Mouse (Mus musculus): ENCODE measurements at regions not wholly inside any gene's neighbourhood (a gene's known extent, or its start where the extent isn't known, plus 50 kb on each side); places are given as distances from the start of the nearest gene placed in this dataset.
"Not testable (repeated sequence)": the region's sequence is repeated elsewhere in the genome, so short reads cannot be mapped to it uniquely, and the experiment has no call there.

DNA sequence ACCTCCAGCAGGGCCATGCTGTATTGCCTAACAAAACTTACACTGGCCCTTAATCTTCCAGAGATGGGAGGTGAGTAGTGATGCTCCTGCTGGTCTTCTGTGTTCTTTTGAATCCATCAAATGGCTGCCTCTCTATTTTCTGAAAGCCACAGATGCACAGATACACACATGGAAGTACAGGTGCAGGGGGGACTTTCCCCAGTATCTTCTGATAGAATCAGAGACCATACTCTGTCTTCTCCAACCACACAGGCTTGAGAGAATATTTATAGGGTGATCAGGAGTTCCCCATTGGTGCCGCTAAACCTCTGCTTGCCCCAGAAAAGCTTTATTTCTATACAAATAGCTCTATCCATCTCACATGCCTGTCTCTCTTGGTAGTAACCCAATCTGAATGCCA is 133.5 kb upstream of the Tbl1xr1 start:
- peak; percentile 79 for ATAC-seq

- ATAC-seq, result no peak
Observed at GRCm38 (mm10) chr3:21945775-21946174, 130.7 kb upstream of the Tbl1xr1 start.

DNA sequence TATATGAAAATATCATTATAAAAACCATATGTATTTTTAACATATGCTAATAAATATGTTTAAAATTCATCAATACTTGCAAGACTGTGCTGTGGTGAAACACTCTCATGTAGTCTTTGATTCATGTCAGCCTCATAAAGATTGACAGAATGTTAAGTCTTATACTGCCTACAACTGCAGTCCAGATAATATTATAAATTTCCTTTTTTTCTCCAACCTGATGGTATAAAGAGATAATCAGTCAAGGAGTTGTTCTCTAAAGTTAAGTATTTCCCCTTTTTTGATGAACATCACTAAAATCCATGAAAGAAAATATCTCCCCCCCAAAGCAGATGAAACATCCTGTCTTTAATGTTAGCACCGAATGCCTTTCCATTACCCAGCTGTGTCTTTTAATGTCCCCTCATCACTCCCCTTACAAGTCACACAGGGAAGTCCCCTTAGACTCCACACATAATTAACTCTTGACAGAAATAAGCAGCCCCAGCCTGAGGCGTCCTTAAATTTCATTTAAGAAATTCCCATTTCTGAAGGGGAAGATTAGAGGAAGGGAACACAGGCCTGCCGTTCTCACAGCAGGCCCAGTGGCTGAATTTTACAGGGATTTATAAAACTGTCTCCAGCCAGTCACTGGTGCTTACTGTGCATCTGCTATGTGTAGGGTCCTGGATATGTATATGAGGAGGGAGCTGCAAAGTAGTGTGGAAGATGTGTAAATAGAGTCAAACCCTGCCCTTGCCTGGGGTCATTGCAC is 129.0 kb upstream of the Tbl1xr1 start:
- no peak for ATAC-seq

GRCm38 (mm10) chr3:21948074-21948659 is 128.3 kb upstream of the Tbl1xr1 start:
- no peak for ATAC-seq

- no peak for ATAC-seq
Observed at GRCm38 (mm10) chr3:21949459-21949858, 127.0 kb upstream of the Tbl1xr1 start.

- no peak for ATAC-seq
Observed at GRCm38 (mm10) chr3:21950571-21950970, 125.9 kb upstream of the Tbl1xr1 start.

- ATAC-seq, result no peak
Observed at GRCm38 (mm10) chr3:21951446-21952285, 124.8 kb upstream of the Tbl1xr1 start.

DNA sequence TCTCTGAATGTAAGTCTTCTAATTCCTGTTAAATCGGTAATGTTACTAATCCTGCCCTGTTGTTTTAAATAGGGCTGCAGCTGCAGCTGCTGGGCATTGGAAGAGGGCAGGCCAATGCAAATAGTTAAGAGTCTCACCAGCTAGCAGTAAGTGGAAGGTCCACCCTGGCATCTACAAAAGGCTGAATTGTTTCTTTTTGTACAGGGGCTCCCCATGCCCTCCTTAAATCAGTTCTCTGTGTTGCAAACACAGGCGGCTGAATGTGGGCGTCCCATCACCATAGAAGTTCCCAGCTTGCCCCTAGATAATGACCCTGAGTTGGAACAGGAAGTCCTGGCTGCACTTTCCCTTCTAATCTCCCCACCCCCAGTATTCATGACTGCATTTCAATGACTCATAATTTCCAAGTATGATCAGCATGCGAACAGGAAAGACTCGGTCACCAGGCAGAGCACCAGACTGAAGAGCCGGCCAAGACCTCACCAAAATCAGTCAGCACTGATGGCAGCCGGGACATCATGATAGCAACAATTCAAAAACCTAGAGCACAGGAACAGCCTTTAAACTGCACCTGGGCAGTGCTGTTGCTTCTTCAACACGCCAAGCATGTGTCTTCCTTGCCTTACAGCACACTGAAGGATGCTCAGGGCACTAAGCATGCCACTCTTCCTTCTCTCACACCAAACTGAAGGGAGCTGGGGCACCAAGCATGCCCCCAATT is 123.6 kb upstream of the Tbl1xr1 start:
- ATAC-seq, result peak; percentile 74

DNA sequence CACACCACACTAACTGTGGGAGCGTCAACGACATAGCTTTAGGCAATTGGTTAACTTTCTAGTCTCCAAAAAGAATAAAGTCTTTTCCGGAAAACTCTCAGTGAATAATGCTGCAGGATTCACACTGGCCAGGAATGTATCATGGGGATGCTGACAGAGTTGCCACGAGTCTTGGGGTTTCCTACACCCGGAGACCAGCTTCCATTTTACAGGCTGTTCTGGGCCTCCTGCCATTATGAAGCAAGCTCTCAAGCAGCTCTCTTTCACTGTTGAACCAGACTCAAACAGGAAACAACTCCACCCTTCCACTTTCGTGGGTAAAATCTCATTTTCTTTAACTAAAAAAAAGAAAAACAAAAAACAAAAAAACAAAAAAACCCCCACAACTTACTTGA is 123.0 kb upstream of the Tbl1xr1 start:
- ATAC-seq, result peak; percentile 45

DNA sequence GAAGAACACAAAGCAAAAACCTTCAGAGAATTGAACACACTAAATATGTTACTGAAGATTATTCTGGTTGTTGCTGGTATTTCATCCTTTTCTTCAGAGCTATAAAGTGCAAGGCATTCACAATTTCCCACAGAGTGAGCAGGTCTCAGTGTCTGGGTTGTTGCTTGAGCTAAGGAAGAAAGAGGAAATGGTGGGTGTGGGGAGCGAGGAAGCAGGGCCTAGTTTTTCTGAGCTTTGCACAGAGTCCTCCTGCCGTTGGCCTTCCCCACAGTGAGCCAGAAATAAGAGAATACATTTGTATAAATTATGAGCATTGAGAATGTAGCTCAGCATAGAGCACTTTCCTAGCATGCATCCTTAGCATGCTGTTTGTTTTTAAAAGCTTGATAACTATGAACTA is 120.8 kb upstream of the Tbl1xr1 start:
- no peak for ATAC-seq

GRCm38 (mm10) chr3:21957105-21957504 is 119.3 kb upstream of the Tbl1xr1 start:
- not testable (repeated sequence) for ATAC-seq

- ATAC-seq, result no peak
Observed at GRCm38 (mm10) chr3:21958595-21959286, 117.7 kb upstream of the Tbl1xr1 start.

DNA sequence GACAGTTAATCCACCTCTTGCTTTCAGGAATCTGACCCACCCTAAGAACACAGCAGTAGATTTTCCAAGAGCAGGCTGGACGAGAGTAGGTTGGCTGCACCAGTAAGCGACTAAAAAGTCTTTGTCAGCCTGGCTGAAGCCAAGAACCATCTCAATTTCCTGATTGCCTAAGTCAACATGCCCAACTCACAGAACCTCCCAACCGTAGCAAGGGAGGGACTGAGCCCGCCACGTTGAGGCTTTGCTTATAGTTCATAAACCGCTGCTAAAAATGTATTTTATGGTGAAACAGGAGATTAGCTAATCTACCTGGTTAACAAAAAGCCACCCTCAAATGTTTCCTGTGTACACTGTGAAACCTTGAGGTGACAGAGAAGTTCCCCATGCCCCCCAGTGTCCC is 115.4 kb upstream of the Tbl1xr1 start:
- peak; percentile 25 for ATAC-seq

DNA sequence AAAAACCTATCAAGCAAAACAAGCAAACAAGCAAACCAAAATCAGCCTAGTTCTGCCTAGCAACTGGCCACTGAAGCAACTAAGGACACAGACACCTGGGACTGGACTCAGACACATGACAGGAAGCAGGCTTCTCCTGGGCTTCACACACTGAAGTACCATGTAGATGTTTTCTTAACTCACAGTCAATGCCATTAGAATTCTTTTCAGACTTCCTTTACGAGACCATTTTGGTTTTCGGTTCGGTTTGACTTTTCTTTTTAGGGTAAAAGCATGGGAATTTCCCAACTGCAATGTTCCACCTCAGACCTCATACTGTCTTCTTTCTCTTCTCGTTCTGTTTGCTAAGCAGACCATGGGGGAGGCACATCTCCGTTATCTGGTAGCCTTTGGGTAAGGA is 114.7 kb upstream of the Tbl1xr1 start:
- ATAC-seq, result peak; percentile 44

GRCm38 (mm10) chr3:21962360-21962782 is 114.1 kb upstream of the Tbl1xr1 start:
- peak; percentile 26 for ATAC-seq

DNA sequence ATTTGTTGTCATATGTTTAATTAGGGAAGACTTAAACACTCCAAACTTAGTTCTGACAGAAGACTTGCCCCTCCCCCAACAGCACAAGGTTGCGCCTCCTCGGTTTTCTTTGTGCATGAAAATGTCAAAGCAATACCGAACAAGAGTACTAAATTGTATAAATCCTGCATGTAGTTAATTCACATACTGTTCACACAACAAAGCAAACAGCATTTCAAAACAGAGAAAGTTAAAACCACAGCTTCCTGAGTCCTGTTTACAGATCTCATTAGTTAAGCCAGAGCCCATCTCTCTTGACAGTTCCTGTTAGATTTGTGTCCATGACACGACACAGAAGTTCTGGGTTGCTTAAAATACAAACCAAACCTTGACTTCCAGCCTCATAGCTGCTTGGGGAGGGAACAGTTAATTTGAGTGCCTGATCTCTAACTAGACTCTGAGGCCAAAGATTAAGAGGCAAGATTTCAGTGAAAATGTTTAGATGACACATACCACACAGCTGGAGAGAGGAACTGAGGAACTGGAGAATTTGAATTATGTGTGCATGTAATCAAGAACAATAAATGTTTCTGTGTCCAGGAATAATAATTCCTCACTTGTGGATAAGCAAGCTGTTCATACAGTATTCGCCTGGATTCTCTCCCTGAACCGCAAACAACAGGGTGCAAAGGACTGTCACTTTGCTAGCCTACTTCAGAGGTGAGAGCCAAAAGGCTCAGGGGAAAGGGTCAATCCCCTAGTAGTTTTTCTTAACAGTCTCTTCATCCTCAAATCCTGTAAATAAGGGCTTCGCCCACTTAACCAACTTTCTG is 113.3 kb upstream of the Tbl1xr1 start:
- peak; percentile 45 for ATAC-seq

DNA sequence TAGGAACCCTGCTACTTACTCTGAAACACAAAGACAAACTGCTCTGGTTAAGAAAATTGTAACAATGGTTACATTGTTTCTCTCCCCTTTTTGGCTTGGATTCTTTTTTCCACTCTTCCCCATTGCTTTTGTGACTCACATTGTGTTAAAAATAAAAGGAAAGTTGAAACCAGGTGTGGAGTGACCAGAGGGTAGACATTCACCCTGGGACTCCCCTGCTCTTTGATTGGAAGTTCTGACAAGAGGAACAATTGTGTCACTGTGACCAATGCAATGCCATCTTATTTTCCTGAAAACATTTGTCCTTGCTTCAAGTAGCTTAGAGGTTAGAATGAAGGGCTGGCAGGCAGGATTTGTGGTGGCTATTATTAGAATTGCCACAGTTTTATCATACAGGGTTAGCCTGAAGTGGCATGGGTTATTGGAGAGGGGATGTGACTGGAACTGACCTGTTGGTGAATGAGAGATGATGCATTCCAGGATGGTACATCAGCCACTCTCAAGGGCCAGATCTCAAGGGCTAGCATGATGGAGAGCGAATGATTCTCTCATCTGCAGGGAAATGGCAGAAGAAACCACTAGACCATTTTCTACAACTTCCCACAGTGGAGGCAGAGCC is 112.6 kb upstream of the Tbl1xr1 start:
- ATAC-seq, result no peak

- ATAC-seq, result no peak
Observed at GRCm38 (mm10) chr3:21964438-21964837, 112.0 kb upstream of the Tbl1xr1 start.

- peak; percentile 9 for ATAC-seq
Observed at GRCm38 (mm10) chr3:21965556-21965955, 110.9 kb upstream of the Tbl1xr1 start.

DNA sequence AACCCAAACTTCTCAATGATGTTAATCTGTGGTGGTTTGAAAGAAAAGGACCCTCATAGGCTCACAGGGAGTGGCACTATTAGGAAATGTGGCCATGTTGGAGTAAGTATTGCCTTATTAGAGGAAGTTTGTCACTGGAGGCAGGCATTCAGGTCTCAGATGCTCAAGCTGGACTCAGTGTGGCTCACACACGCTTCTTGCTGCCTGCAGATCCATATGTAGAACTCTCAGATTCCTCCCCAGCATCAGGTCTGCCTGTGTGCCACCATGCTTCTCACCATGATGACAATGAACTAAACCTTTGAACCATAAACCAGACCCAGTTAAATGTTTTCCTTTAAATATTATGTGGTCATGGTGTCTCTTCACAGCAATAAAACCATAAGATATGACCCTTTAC is 104.7 kb upstream of the Tbl1xr1 start:
- ATAC-seq, result no peak

- ATAC-seq, result peak; percentile 14
Observed at GRCm38 (mm10) chr3:21973153-21973552, 103.3 kb upstream of the Tbl1xr1 start.

All from activated CD4-positive, CD25-positive, alpha-beta regulatory T cell, adult 4 months (primary cell).